In genomic region chr3:65891139-65891538, GRCm38 (mm10) we compare ENCODE assay signal across 28 mouse cellular contexts.
DNase-seq lines count a peak whose midpoint lies in the region; ATAC-seq lines count a peak whose summit lies in the region.
"Had no signal": no experiment of that assay in that cellular context is flagged by ENCODE, and none has a peak within 500 bp of the region (broad histone marks: within the 10 kb centered on the region; RNA-seq: fewer than 3 reads in every experiment).

No protein-coding gene starts in this region.

- peak; percentile 43 for DNase-seq in heart, adult 11 months
- DNase-seq in heart, adult 8-10 months (ENCODE audit: low spot score) = no peak
- DNase-seq in adrenal gland, postnatal 10 days = no peak
- DNase-seq: adrenal gland, adult 8-10 months; adrenal gland, postnatal 25 days; B cell, adult 2 months; cerebellum, adult 11 months; cerebellum, adult 18-20 months; cerebellum, adult 8-10 months; cerebellum, adult 9-11 months; cerebellum, postnatal 14 days; cerebellum, postnatal 36 days had no signal

- no peaks in the 10 kb centered on the region for H3K36me3 ChIP-seq in macrophage (ENCODE audit: inconsistent target)
- no peaks in the 10 kb centered on the region for H3K36me3 ChIP-seq in kidney, embryonic 16.5 days (ENCODE audit: insufficient read depth, low read length)
- H3K36me3 ChIP-seq: embryonic facial prominence, embryonic 10.5 days; embryonic facial prominence, embryonic 12.5 days; forebrain, embryonic 10.5 days; forebrain, embryonic 12.5 days; G1E had no signal

- no peak overlapping the region for H3K4me2 ChIP-seq in kidney, embryonic 16.5 days (replicated peaks; ENCODE audit: low read depth, low read length)
- H3K4me2 ChIP-seq: embryonic facial prominence, embryonic 12.5 days; forebrain, embryonic 12.5 days had no signal

- peak; percentile 65 for ATAC-seq in megakaryocyte progenitor cell, adult 5-6 weeks (replicated peaks; ENCODE audit: poor library complexity)
- ATAC-seq in kidney, embryonic 16.5 days (ENCODE audit: low FRiP score, low TSS enrichment) = no peak
- no peak for ATAC-seq in erythroblast, adult 5-6 weeks (replicated peaks; ENCODE audit: low FRiP score, poor library complexity, severe bottlenecking)
- ATAC-seq: activated CD4-positive, CD25-positive, alpha-beta regulatory T cell, adult 4 months; CD4-positive, CD25-positive, alpha-beta regulatory T cell, adult 4 months; forebrain, embryonic 14.5 days; forebrain, embryonic 16.5 days; Patski had no signal

- H3K27me3 ChIP-seq in kidney, embryonic 16.5 days (ENCODE audit: insufficient read depth, low read length) = no peaks in the 10 kb centered on the region
- H3K27me3 ChIP-seq: CH12.LX; embryonic facial prominence, embryonic 12.5 days; forebrain, embryonic 12.5 days; Patski had no signal

- no peaks in the 10 kb centered on the region for H3K9me3 ChIP-seq in kidney, embryonic 16.5 days (ENCODE audit: low read length)
- H3K9me3 ChIP-seq: embryonic facial prominence, embryonic 10.5 days; embryonic facial prominence, embryonic 12.5 days; forebrain, embryonic 10.5 days; forebrain, embryonic 12.5 days; G1E had no signal

- no peak overlapping the region for H3K4me3 ChIP-seq in macrophage (ENCODE audit: inconsistent target)
- H3K4me3 ChIP-seq in kidney, embryonic 16.5 days (ENCODE audit: low read length) = no peak overlapping the region
- H3K4me3 ChIP-seq: embryonic facial prominence, embryonic 10.5 days; embryonic facial prominence, embryonic 12.5 days; erythroblast, embryonic 14.5 days; forebrain, embryonic 10.5 days; forebrain, embryonic 12.5 days had no signal

- no peaks in the 10 kb centered on the region for H3K79me2 ChIP-seq in macrophage (ENCODE audit: inconsistent target)

- H3K27ac ChIP-seq in macrophage = peak overlapping the region; percentile 36
- no peak overlapping the region for H3K27ac ChIP-seq in kidney, embryonic 16.5 days (ENCODE audit: low read length)
- H3K27ac ChIP-seq: embryonic facial prominence, embryonic 10.5 days; embryonic facial prominence, embryonic 12.5 days; forebrain, embryonic 10.5 days; forebrain, embryonic 12.5 days had no signal

- WGBS in macrophage (ENCODE audit: missing documents) = 57% methylated on average over 2 of the region's 2 CpGs
- WGBS in kidney, embryonic 16.5 days = 84% methylated on average over 2 of the region's 2 CpGs

- H3K4me1 ChIP-seq in kidney, embryonic 16.5 days (ENCODE audit: insufficient read depth, low read length) = no peaks in the 10 kb centered on the region
- H3K4me1 ChIP-seq: embryonic facial prominence, embryonic 12.5 days; forebrain, embryonic 12.5 days had no signal

- H3K9ac ChIP-seq in kidney, embryonic 16.5 days (replicated peaks; ENCODE audit: low read length) = no peak overlapping the region
- H3K9ac ChIP-seq: embryonic facial prominence, embryonic 12.5 days; forebrain, embryonic 12.5 days had no signal
